Mouse (Mus musculus): Measurements from ENCODE around the gene Cd83. TPM values are rescaled to one million over a fixed set of nuclear protein-coding genes. Genes with fewer than 3 reads are reported as not detected.

Gene Cd83
- 12.9 and 15.1 TPM in 2 replicates for polyA plus RNA-seq (2015; fragmentation: Nextera tagmentation; extraction: Ambion mirVana)

GRCm38 (mm10) chr13:43784725-43785711 lies at the start of gene Cd83:
Cd83 (plus strand) TSS chr13:43784775.
- 0 out of 2 replicates have a peak within 1 kb of the TSS, but pooled peaks have one; percentile 26 for H3K27ac ChIP-seq
- ATAC-seq (ENCODE audit: borderline replicate concordance, extremely low read depth, low FRiP score, low TSS enrichment) = peak; percentile 81
- H3K9ac ChIP-seq = peak within 1 kb of the TSS; percentile 51
- H3K4me3 ChIP-seq = peak within 1 kb of the TSS; percentile 51
- H3K9me3 ChIP-seq = no peaks in the 10 kb centered on the region
- 3% methylated on average over 73 of the region's 73 CpGs for WGBS
- H3K4me1 ChIP-seq = peaks cover 27% of the 10 kb centered on the region
- no peaks in the 10 kb centered on the region; the same call in 1 of the 2 replicates for H3K27me3 ChIP-seq
- no peaks in the 10 kb centered on the region for H3K36me3 ChIP-seq
- peak within 1 kb of the TSS; percentile 91 for H3K4me2 ChIP-seq

DNA sequence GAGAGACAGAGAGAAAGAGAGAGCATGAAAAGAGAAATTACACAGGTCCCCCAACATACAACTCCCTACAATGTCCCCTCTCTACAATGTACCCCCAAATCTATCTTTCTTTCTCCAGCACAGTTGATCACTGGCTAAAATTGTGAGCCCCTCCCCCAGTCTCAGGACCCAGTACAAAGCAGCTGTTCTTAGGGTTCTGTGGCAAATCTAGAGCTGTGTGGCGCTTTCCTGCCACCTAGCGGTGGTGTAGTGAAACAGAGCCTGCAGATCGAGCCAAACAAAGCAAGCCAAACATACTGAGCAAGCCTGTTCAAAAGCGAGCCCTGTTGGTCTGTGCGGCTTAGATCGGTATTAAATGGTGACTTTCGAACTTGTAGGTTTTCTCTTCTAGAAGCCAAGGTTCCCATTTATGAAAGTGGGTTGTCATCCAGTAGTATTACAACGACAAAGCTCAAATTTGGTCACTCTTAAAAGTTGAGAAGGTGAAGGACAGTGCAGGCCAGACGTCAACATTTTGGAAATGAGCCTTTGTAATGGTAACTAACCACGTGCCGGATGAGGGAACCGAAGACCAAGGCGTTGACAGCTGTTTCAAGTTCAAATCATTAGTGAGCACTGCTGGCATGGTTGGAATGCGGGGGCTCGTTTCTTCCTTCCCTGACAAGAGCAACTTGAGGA lies 44.8 kb upstream of the Cd83 start:
- Histone ChIP-seq H3K4me2 (no peak overlapping the region), H3K36me3 (no peaks in the 10 kb centered on the region), H3K9me3 (peaks cover 3% of the 10 kb centered on the region; the same call in 1 of the 2 replicates), H3K9ac (no peak overlapping the region), H3K4me1 (peaks cover 10% of the 10 kb centered on the region; the same call in 1 of the 2 replicates), H3K4me3 (no peak overlapping the region), H3K27ac (no peak overlapping the region), H3K27me3 (no peaks in the 10 kb centered on the region)
- peak; percentile 72 for ATAC-seq (ENCODE audit: borderline replicate concordance, extremely low read depth, low FRiP score, low TSS enrichment)
- WGBS = 15% methylated on average over 15 of the region's 15 CpGs

- no peak overlapping the region for H3K4me2 ChIP-seq
- ATAC-seq (ENCODE audit: borderline replicate concordance, extremely low read depth, low FRiP score, low TSS enrichment) = no peak
- H3K36me3 ChIP-seq = no peaks in the 10 kb centered on the region
- H3K4me3 ChIP-seq = no peak overlapping the region
- peaks cover 3% of the 10 kb centered on the region; the same call in 1 of the 2 replicates for H3K9me3 ChIP-seq
- H3K4me1 ChIP-seq = peaks cover 8% of the 10 kb centered on the region; the same call in 1 of the 2 replicates
- H3K27ac ChIP-seq = no peak overlapping the region
- H3K27me3 ChIP-seq = no peaks in the 10 kb centered on the region
- WGBS = 59% methylated on average over 7 of the region's 7 CpGs
- H3K9ac ChIP-seq = no peak overlapping the region
Measured at GRCm38 (mm10) chr13:43740276-43740608, 44.3 kb upstream of the Cd83 start.

DNA sequence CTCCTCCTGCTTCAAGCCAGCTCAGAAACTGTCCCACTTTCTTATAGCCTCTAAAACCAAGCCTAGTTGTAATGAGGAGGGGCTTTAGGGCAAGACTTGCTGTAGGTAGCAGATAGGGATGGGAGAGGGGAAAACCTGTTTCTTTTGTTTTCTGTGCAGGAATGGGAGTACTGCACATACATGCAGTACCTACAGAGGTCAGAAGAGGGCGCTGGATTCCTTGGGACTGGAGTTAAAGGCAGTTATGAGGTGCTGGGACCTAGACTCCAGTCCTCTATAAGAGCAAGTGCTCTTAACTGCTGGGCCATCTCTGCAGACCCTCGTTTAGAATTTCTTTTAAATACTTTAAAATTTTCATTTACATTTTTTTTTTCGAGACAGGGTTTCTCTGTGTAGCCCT lies 41.9 kb upstream of the Cd83 start:
- H3K4me1 ChIP-seq = peaks cover 8% of the 10 kb centered on the region; the same call in 1 of the 2 replicates
- H3K36me3 ChIP-seq = no peaks in the 10 kb centered on the region
- WGBS = 54% methylated on average over 3 of the region's 3 CpGs
- no peak for ATAC-seq (ENCODE audit: borderline replicate concordance, extremely low read depth, low FRiP score, low TSS enrichment)
- H3K27me3 ChIP-seq = no peaks in the 10 kb centered on the region
- H3K9me3 ChIP-seq = peaks cover 3% of the 10 kb centered on the region; the same call in 1 of the 2 replicates
- H3K4me2 ChIP-seq = no peak overlapping the region
- no peak overlapping the region for H3K9ac ChIP-seq
- no peak overlapping the region for H3K4me3 ChIP-seq
- no peak overlapping the region for H3K27ac ChIP-seq

- 83% methylated on average over 7 of the region's 7 CpGs for WGBS
Measured at GRCm38 (mm10) chr13:43744259-43744658, 40.3 kb upstream of the Cd83 start.

GRCm38 (mm10) chr13:43750301-43750700 lies 34.3 kb upstream of the Cd83 start:
- H3K4me3 ChIP-seq = no peak overlapping the region
- H3K4me2 ChIP-seq = no peak overlapping the region
- WGBS = 69% methylated on average over 3 of the region's 3 CpGs
- H3K27me3 ChIP-seq = no peaks in the 10 kb centered on the region
- ATAC-seq (ENCODE audit: borderline replicate concordance, extremely low read depth, low FRiP score, low TSS enrichment) = no peak
- no peak overlapping the region for H3K9ac ChIP-seq
- H3K36me3 ChIP-seq = no peaks in the 10 kb centered on the region
- no peak overlapping the region for H3K27ac ChIP-seq
- H3K9me3 ChIP-seq = no peaks in the 10 kb centered on the region
- no peaks in the 10 kb centered on the region for H3K4me1 ChIP-seq

More at GRCm38 (mm10) chr13:43744259-43744658, 40.3 kb upstream of the Cd83 start:
- no peaks in the 10 kb centered on the region for H3K36me3 ChIP-seq
- H3K27ac ChIP-seq = no peak overlapping the region
- H3K27me3 ChIP-seq = no peaks in the 10 kb centered on the region
- H3K9ac ChIP-seq = no peak overlapping the region
- peaks cover 8% of the 10 kb centered on the region; the same call in 1 of the 2 replicates for H3K4me1 ChIP-seq
- no peak overlapping the region for H3K4me3 ChIP-seq
- H3K9me3 ChIP-seq = peaks cover 3% of the 10 kb centered on the region; the same call in 1 of the 2 replicates
- no peak; the same call in 1 of the 2 replicates for ATAC-seq (ENCODE audit: borderline replicate concordance, extremely low read depth, low FRiP score, low TSS enrichment)
- H3K4me2 ChIP-seq = no peak overlapping the region

GRCm38 (mm10) chr13:43750966-43751365 lies 33.6 kb upstream of the Cd83 start:
- Histone ChIP-seq H3K36me3 (no peaks in the 10 kb centered on the region), H3K4me1 (no peaks in the 10 kb centered on the region), H3K27ac (no peak overlapping the region), H3K9me3 (no peaks in the 10 kb centered on the region), H3K9ac (no peak overlapping the region), H3K27me3 (no peaks in the 10 kb centered on the region), H3K4me3 (no peak overlapping the region), H3K4me2 (no peak overlapping the region)
- no peak for ATAC-seq (ENCODE audit: borderline replicate concordance, extremely low read depth, low FRiP score, low TSS enrichment)
- WGBS = 77% methylated on average over 6 of the region's 6 CpGs

- H3K36me3 ChIP-seq = no peaks in the 10 kb centered on the region
- ATAC-seq (ENCODE audit: borderline replicate concordance, extremely low read depth, low FRiP score, low TSS enrichment) = no peak
- no peak overlapping the region for H3K4me3 ChIP-seq
- no peak overlapping the region for H3K9ac ChIP-seq
- no peaks in the 10 kb centered on the region for H3K4me1 ChIP-seq
- H3K27me3 ChIP-seq = no peaks in the 10 kb centered on the region
- WGBS = 66% methylated on average over 7 of the region's 7 CpGs
- no peaks in the 10 kb centered on the region for H3K9me3 ChIP-seq
- H3K4me2 ChIP-seq = no peak overlapping the region
- no peak overlapping the region for H3K27ac ChIP-seq
Measured at GRCm38 (mm10) chr13:43752407-43752806, 32.2 kb upstream of the Cd83 start.

- Histone ChIP-seq H3K4me1 (no peaks in the 10 kb centered on the region), H3K36me3 (no peaks in the 10 kb centered on the region), H3K9me3 (no peaks in the 10 kb centered on the region), H3K9ac (no peak overlapping the region), H3K4me3 (no peak overlapping the region), H3K27ac (no peak overlapping the region), H3K4me2 (no peak overlapping the region), H3K27me3 (no peaks in the 10 kb centered on the region)
- WGBS = 27% methylated on average over 9 of the region's 9 CpGs
- ATAC-seq (ENCODE audit: borderline replicate concordance, extremely low read depth, low FRiP score, low TSS enrichment) = no peak
Measured at GRCm38 (mm10) chr13:43753652-43754051, 30.9 kb upstream of the Cd83 start.

DNA sequence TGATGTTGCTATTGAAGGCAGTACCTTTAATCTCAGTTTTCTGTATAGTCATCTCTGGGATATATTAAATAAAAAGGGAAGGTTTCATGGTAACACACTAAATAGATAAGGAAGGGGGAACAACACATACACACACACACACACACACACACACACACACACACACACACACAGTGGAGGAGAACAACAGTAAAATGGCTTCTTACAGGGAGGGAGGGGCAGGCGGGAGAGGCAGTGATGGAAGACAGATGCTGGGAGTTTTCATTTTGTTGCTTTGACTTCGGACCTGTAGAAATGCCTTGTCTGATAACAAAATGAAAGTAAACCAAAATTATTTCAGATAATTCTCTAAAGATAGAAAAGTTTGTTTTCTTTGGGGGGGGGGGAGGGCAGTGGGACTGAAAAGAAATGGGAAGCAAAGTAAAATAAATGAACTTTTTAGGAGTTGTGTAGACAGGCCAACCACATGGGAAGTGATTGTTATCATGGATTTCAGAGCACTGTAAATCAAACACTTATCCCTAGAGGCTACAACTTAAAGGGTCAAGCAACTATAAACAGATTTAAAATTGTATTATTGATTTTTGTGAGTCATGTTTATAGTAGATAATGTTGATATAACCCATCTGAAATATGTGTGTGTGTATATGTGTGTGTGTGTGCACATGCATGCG lies 30.0 kb upstream of the Cd83 start:
- H3K4me3 ChIP-seq = no peak overlapping the region
- no peak for ATAC-seq (ENCODE audit: borderline replicate concordance, extremely low read depth, low FRiP score, low TSS enrichment)
- H3K36me3 ChIP-seq = no peaks in the 10 kb centered on the region
- no peak overlapping the region for H3K4me2 ChIP-seq
- H3K4me1 ChIP-seq = no peaks in the 10 kb centered on the region
- no peaks in the 10 kb centered on the region for H3K27me3 ChIP-seq
- WGBS = 66% methylated on average over 3 of the region's 3 CpGs
- H3K9ac ChIP-seq = no peak overlapping the region
- H3K27ac ChIP-seq = no peak overlapping the region
- no peaks in the 10 kb centered on the region for H3K9me3 ChIP-seq

- H3K36me3 ChIP-seq = no peaks in the 10 kb centered on the region
- H3K4me3 ChIP-seq = no peak overlapping the region
- H3K27me3 ChIP-seq = no peaks in the 10 kb centered on the region
- WGBS = 74% methylated on average over 7 of the region's 7 CpGs
- H3K4me1 ChIP-seq = no peaks in the 10 kb centered on the region
- no peak for ATAC-seq (ENCODE audit: borderline replicate concordance, extremely low read depth, low FRiP score, low TSS enrichment)
- no peak overlapping the region for H3K27ac ChIP-seq
- H3K9me3 ChIP-seq = no peaks in the 10 kb centered on the region
- no peak overlapping the region for H3K9ac ChIP-seq
- H3K4me2 ChIP-seq = no peak overlapping the region
Measured at GRCm38 (mm10) chr13:43755573-43755972, 29.0 kb upstream of the Cd83 start.
